Mouse (Mus musculus): ENCODE results near the gene Kyat1.
A peak's percentile ranks its signal among the peaks of the same experiment; 100 is the strongest.

DNA sequence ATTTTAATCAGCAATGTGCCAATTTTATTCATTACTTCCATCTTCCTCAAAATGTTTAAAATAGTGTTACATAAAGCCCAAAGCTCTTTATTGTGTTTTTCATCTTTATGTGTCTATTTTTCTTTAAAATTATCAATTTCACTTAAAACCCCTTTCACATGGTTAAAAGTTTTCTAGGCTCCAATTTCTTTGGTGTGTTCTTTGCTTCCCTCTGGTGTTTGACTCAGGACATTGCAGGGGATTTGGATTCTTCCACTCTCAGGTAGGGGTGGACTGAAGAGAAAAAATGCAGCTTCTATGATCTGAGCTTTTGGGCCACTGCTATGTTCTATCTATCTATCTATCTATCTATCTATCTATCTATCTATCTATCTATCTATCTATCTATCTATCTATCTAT lies 43.8 kb downstream of the Kyat1 start:
- TF ChIP-seq POLR2A (IDR thresholded peaks at IDR 0.05; ENCODE audit: borderline replicate concordance, extremely low read depth, insufficient read depth, insufficient read length, poor library complexity, severe bottlenecking) (no peak), CTCF (IDR thresholded peaks at IDR 0.05; ENCODE audit: borderline replicate concordance, extremely low read depth, insufficient read depth, insufficient read length) (peak; percentile 65; the same call in 1 of the 2 replicates)

All from brain, embryonic 14.5 days (tissue).